In genomic region chr13:16487292-16487691, GRCm38 (mm10) we compare ENCODE assay signal across 19 mouse cellular contexts.
"Had no signal": no experiment of that assay in that cellular context is flagged by ENCODE, and none has a peak within 500 bp of the region (broad histone marks: within the 10 kb centered on the region; RNA-seq: fewer than 3 reads in every experiment).

No protein-coding gene starts in this region.

- H3K27ac ChIP-seq: limb, embryonic 10.5 days; limb, embryonic 13.5 days; liver, embryonic 14.5 days; midbrain, embryonic 10.5 days; midbrain, embryonic 13.5 days; neural tube, embryonic 13.5 days had no signal

- H3K4me2 ChIP-seq: limb, embryonic 13.5 days; lung, embryonic 14.5 days; midbrain, embryonic 13.5 days; neural tube, embryonic 13.5 days had no signal

- H3K36me3 ChIP-seq: limb, embryonic 10.5 days; limb, embryonic 13.5 days; midbrain, embryonic 10.5 days; midbrain, embryonic 13.5 days; neural tube, embryonic 13.5 days had no signal

- ATAC-seq: liver, postnatal 0 days; lung, postnatal 0 days; midbrain, embryonic 13.5 days; midbrain, embryonic 16.5 days had no signal

- H3K4me3 ChIP-seq: limb, embryonic 10.5 days; limb, embryonic 13.5 days; megakaryocyte, embryonic 14.5 days; midbrain, embryonic 10.5 days; midbrain, embryonic 13.5 days; myocyte; neural tube, embryonic 13.5 days had no signal

- DNase-seq: kidney, postnatal 14 days; kidney, postnatal 4 days; liver; liver, postnatal 0 days; lung, embryonic 14.5 days; lung, postnatal 36 days; retina, postnatal 1 day; thymus, adult 18-20 months; thymus, postnatal 36 days had no signal

- H3K4me1 ChIP-seq: limb, embryonic 10.5 days; limb, embryonic 13.5 days; megakaryocyte, embryonic 14.5 days; midbrain, embryonic 10.5 days; midbrain, embryonic 13.5 days; neural tube, embryonic 13.5 days had no signal

- H3K27me3 ChIP-seq: limb, embryonic 13.5 days; megakaryocyte, embryonic 14.5 days; midbrain, embryonic 13.5 days; neural tube, embryonic 13.5 days had no signal

- H3K9me3 ChIP-seq: limb, embryonic 10.5 days; limb, embryonic 13.5 days; megakaryocyte, embryonic 14.5 days; midbrain, embryonic 10.5 days; midbrain, embryonic 13.5 days; neural tube, embryonic 13.5 days had no signal

- H3K9ac ChIP-seq: limb, embryonic 13.5 days; liver, embryonic 14.5 days; liver, postnatal 0 days; lung, embryonic 14.5 days; midbrain, embryonic 13.5 days; neural tube, embryonic 13.5 days had no signal
